Mouse (Mus musculus) layer of hippocampus, adult 11-12 months (tissue): Measurements from ENCODE around the gene Trak1.

Experiments
- DNase-seq: peaks from one replicate; pipeline ENCODE4 v3.0.0; 2022; ENCODE audit warnings: low spot score

Gene Trak1

GRCm38 (mm10) chr9:121348476-121348875 is 51.2 kb downstream of the Trak1 start:
- no peak for DNase-seq

DNA sequence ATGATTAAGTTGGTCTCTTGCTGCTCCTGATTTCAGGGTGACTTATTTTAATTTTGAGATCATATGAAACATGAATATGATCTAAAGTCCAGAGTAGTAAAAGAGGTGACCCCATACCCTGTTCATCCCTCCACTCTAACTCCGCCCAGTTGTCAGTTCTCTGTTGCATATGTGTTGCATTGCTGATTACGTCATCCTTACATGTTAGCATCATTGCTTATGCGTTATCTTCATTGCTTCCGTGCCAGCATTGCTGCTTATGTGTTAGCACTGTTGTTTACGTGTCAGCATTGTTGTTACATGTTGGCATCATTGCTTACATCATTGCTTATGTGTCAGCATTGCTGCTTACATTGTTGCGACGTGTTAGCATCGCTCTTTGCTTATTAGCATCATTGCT is 51.8 kb downstream of the Trak1 start:
- no peak for DNase-seq

GRCm38 (mm10) chr9:121350601-121351000 is 53.3 kb downstream of the Trak1 start:
- DNase-seq: no peak

DNA sequence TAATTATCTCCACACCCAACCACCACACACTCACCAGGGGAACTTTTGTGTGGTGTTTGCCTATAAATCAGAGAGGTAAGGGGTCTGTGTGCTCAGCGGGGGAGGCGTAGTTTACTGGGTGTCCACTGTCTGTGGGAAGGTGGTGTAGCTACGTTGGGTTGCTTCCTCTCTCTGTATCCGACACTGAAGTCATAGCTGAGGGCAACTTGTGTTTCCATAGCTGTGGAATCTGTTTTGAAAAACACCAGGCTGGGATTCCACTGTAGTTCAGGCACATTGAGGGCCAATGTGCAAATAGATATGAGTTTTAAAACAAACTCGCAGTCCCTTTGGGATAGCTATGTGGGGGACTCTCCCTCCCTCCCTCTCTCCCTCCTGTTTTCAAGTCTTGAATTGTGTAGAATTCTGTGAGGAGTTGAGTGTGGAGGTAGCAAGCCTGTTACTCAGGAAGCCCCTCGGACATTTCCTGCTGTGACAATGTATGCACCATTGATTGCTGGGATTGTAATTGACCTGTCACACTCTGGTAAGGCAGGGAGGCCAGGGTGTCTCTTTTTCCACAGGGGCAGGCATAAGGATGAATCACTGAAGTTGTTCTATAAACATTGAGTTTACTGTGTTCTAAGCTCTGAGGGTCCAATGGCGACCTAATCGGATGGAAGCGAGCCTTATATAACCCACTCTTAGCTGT is 54.2 kb downstream of the Trak1 start:
- no peak for DNase-seq

- peak; percentile 65 for DNase-seq
Observed at GRCm38 (mm10) chr9:121352131-121352606, 54.9 kb downstream of the Trak1 start.

GRCm38 (mm10) chr9:121352726-121353125 is 55.4 kb downstream of the Trak1 start:
- no peak for DNase-seq

DNA sequence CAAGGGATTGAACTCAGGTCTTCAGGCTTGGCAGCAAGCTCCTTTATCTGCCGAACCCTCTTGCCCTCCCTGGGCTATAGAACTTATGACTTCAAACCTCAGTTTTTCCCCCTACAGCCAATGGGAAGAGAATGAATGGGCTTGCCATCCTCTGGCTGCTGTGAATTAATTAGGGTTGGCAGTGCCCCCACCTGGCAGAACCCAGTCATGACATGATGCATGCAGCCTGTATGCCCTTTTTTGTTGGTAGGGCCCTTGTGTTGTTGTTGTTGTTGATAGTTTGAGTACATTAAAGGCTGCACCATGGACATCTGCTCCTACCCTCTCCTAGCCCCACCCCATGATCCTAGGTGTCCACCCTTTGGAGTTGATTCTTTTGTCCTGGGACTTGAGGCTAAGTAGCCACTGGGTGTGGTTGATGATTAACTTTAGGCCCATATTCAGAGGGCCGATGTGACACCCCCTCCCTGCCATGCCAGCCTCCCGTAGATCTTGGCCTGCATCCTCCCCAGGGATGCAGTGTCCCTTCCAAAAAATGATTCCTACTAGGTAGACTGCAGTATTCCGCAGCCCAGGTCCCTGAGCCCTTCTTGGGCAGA is 57.6 kb downstream of the Trak1 start:
- DNase-seq: no peak

DNA sequence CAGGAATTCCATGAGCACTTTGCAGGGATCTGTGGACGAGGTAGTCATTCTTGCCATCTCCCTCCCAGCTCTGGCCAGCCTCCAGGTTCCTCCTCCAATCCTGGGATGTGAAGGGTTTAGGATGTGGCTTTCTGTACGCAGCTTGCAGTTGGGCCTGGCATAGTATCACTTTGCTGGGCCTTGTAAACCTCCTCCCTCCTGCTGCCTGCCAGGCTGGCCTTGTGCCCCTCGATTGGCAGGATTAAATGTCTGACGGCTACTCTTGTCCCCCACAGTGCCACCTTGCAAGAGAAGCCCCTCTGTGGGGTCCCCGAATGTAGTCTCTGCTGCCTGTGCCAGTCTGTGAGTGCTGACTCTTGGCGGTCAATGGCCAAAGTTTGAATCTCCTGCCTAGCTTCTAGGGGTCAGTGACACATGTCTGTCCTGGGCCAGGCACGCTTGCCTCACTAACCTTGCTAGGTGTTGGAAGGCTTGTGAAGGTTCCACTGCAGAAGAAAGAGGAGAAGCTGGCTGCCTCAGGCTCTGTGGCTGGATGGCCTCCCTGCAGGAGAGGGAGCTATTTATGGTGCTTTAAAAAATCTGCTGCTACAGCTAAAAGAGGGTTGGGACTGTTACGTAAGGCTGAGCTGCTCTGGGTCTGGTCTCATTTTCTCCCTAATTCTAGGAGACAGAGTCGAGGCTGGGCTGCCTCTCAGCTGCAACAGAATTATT is 58.3 kb downstream of the Trak1 start:
- DNase-seq: peak; percentile 77

- DNase-seq: no peak
Observed at GRCm38 (mm10) chr9:121357102-121357501, 59.8 kb downstream of the Trak1 start.

DNA sequence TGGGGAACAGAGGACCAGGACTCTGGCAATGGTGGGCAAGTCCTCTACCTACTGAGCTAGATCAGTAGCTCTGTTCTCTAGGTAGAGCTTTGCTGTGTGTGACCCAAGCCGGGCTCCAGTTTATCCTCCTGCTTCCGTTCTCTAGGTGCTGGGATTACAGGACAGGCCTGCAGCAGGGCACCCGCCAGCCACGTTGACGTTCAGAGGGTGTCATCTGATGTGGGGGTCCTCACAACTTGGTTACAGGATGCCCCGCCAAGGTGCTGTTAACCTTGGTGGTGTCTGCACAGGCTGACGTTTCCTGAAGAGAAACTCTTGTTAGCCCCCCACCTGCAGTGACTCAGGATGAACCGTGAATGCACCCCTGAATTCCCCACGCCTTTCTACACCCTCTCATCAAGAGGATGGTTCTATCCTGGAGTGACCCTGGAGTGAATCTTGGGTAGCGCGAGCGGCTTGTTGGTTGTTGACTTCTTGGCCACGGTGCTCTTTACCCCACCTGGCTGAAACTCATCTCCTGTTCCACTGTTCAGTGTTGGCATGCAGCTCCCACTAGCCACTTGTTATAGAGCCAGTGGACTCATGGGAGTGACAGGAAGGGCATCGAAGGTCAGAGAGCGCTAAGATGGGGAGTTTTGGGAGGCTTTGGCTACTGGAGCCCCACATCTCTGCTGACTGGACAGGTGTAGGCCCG is 60.4 kb downstream of the Trak1 start:
- no peak for DNase-seq

DNA sequence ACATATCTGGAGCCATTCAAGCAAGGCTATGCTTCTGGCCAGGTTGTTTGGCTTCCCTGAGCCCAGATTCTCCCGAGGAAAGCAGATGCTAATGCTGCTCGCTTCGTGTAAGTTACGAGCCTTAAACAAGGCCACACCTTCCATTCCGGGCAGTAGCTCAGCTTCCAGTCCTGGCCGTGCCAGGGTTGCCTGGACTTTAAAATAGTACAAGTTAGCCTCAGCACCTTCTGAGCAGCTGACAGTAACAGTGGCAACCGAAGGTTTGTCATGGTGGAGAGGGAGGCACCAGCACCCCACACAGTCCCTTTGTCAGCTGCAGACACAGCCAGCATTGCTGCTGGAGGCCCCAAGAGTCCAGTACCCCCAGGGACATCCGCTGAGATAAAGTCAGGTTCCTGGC is 61.1 kb downstream of the Trak1 start:
- DNase-seq: no peak

DNA sequence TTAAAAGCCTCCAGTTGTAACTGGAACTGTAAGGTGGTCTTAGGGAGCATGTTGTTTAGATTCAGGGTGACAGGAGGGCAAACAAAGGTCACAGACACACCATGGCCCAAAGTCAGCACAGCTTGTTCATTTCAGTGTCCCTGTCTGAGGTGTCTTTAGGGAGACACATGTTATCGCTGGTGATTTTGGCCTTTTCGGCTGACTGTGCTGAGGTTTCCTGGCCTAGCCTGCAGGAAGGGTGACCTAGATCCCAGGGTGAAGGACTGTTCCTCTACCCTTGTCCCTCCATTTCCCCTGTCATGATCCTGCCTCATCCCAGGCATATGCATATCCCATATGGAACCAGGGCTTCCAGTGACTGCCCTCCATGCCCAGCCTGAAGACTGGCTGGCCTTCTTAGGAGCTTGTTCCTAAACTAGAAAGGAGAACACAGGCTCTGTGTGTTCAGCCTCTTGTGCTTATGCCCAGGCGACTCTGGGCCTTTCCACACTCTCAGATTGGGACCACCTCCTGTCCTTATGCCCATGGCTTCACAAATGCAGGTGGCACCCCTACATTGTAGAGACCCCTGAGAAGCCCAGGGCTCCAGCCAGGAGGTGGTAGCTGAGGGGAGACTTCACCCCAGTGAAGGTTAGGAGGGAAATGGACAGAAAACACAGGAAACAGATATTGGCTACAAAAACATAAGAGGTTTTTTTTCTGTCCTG is 62.1 kb downstream of the Trak1 start:
- no peak for DNase-seq

GRCm38 (mm10) chr9:121360327-121360954 is 63.1 kb downstream of the Trak1 start:
- DNase-seq: peak; percentile 67

DNA sequence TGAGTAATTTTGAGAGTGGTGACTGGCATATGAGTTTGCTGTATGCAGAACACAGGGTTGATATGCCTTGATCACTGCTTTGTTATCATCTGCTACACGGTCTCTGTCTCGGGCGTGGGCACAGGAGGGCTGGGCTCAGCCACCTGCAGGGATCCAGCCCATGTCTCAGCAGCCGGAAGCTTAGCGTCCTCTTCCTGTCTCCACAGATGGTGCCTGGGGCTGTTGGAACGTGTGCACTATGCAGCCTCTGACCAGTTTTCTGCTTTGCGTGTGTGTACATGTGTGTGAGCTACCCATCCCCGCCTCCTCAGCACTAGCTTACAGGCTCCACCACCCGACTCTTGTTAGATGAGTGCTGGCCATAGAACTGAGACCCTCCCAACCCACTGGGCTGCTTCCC is 63.7 kb downstream of the Trak1 start:
- DNase-seq: no peak

GRCm38 (mm10) chr9:121363932-121364331 is 66.6 kb downstream of the Trak1 start:
- no peak for DNase-seq

GRCm38 (mm10) chr9:121366135-121366863 is 69.0 kb downstream of the Trak1 start:
- DNase-seq: peak; percentile 78

DNA sequence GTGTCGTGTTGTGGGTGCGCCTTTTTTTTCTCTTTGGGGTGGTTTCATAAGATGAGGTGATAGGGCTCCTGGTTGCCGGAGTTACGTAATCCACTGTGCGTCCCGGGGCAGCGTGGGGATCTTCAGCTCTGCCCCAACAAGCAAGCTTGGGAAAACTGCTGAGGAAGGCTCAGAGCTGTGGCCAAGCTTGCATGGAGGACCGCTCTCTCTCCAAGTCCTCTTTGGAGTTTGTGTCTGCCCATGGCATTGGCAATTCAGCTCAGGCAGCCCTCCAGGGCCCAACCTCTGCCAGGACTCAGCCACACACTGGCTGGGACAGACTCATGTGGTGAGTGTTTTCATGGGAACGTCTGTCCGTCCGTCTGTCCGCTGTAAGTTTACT is 69.6 kb downstream of the Trak1 start:
- no peak for DNase-seq

GRCm38 (mm10) chr9:121369573-121369972 is 72.3 kb downstream of the Trak1 start:
- no peak for DNase-seq

GRCm38 (mm10) chr9:121371346-121371891 is 74.1 kb downstream of the Trak1 start:
- no peak for DNase-seq

DNA sequence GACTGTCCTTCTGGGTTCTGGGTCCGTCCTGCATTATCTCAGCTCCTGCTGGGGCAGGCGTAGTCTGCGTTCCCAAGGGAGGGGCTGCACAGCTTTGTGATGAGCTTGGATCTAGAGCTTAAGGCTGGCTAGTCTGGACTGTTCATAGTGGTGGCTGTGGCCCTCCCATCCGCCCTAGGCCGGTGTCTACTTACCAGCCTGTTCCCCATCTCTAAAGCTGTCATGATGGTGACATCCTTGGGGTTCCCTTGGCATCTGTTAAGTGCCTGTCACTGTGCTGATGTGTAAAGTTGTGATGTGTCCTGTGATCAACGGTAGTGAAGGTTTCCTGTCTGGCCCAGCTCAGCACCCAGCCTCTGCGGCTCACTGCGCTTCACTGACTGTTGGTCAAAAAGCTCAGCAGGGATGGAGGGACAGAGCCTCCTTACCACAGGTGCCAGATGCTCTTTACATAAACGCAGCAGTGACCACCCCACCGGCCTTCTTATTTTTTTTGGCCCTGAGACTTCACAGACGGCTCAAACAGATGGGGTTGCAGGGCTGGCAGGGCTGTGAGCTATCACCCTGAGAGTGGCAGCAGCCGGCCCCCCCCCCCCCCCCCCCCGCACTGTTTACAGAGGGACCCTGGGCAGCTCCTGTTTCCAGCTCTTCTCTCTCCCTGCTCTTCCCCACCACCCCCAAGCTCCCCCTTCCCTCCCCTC is 74.8 kb downstream of the Trak1 start:
- no peak for DNase-seq
